Mouse (Mus musculus) midbrain, embryonic 12.5 days (tissue): ENCODE results near the gene Plpp7. TPM values are rescaled to one million over a fixed set of nuclear protein-coding genes. Genes with fewer than 3 reads are reported as not detected.

ENCODE experiments used
- ATAC-seq: fragments of 200-750 bp; cut with Nextera tagmentation; 2 replicates; pipeline ENCODE4 v1.8.0; 2017; ENCODE audit warnings: low read depth, moderate TSS enrichment, moderate library complexity; ENCODE audit not compliant: low FRiP score
- H3K27ac ChIP-seq: fragments of 300-500 bp; sonication (generic); replicated peaks from 2 replicates; pipeline ENCODE4 v1.5.1; 2016; ENCODE audit warnings: mild to moderate bottlenecking
- H3K27me3 ChIP-seq: fragments of 300-500 bp; sonication (generic); 2 replicates; pipeline ENCODE4 v1.6.1; 2016; ENCODE audit warnings: mild to moderate bottlenecking
- H3K36me3 ChIP-seq: fragments of 300-500 bp; sonication (generic); 2 replicates; pipeline ENCODE4 v1.6.1; 2016
- H3K4me1 ChIP-seq: fragments of 300-500 bp; sonication (generic); 2 replicates; pipeline ENCODE4 v1.6.1; 2016
- H3K4me2 ChIP-seq: fragments of 300-500 bp; sonication (generic); replicated peaks from 2 replicates; pipeline ENCODE4 v1.6.1; 2016; ENCODE audit warnings: mild to moderate bottlenecking, moderate library complexity
- H3K4me3 ChIP-seq: fragments of 300-500 bp; sonication (generic); 2 replicates; pipeline ENCODE4 v1.5.1; 2016; ENCODE audit warnings: mild to moderate bottlenecking
- H3K9ac ChIP-seq: fragments of 300-500 bp; sonication (generic); replicated peaks from 2 replicates; pipeline ENCODE4 v1.6.1; 2016; ENCODE audit warnings: mild to moderate bottlenecking, moderate library complexity
- H3K9me3 ChIP-seq: fragments of 300-500 bp; sonication (generic); 2 replicates; pipeline ENCODE4 v1.6.1; 2016; ENCODE audit warnings: mild to moderate bottlenecking
- WGBS: fragments of 180-500 bp; shearing (Covaris S2); methylation state at CpG from one replicate; pipeline ENCODE4 v1.1.7; 2016; 5-methylcytosine and 5-hydroxymethylcytosine counted together
- microRNA-seq: library from miRNA; unstranded; fragments of <30 nt; microRNA quantifications from one replicate; pipeline ENCODE4, GENCODE M21; 2017
- polyA plus RNA-seq: library from polyadenylated mRNA; unstranded; fragments of >200 nt; fragmentation: Nextera tagmentation; extraction: Ambion mirVana; gene quantifications from 2 replicates; pipeline ENCODE4 v1.2.1, GENCODE M21; 2016

Plpp7 gene
- polyA plus RNA-seq, 1 experiment from 2014 or later, result 8.4 TPM

DNA sequence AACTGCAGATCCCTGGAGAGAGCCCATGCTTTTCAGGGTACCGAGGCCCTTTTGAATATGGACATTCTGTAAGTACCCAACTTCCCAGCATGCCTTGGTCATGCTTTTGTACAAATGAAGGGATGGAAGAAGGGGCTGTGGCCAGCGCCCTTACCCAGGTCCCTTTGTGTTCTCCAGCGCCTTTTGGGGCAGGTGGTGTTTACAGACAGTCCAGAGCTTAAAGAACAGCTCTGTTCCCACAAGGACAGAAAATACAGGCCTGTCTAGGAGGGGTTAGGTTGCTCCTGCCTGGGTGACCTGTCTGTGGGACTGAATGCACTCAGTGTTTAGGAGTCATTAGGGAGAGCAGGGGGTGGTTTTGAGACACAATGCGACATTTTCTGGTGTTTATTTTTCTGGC lies 62.0 kb downstream of the Plpp7 start:
- Histone ChIP-seq H3K27ac (peak overlapping the region; percentile 84), H3K36me3 (0 out of 2 replicates have a peak, but pooled peaks cover 17% of the 10 kb centered on the region), H3K4me2 (peak overlapping the region; percentile 32), H3K4me3 (peak overlapping the region; percentile 6; the same call in 1 of the 2 replicates), H3K4me1 (peaks cover 75% of the 10 kb centered on the region), H3K9me3 (0 out of 2 replicates have a peak, but pooled peaks cover 3% of the 10 kb centered on the region), H3K9ac (peak overlapping the region; percentile 32; the same call in 1 of the 2 replicates), H3K27me3 (no peaks in the 10 kb centered on the region)
- peak; percentile 68 for ATAC-seq
- WGBS, result 12% methylated on average over 4 of the region's 4 CpGs

DNA sequence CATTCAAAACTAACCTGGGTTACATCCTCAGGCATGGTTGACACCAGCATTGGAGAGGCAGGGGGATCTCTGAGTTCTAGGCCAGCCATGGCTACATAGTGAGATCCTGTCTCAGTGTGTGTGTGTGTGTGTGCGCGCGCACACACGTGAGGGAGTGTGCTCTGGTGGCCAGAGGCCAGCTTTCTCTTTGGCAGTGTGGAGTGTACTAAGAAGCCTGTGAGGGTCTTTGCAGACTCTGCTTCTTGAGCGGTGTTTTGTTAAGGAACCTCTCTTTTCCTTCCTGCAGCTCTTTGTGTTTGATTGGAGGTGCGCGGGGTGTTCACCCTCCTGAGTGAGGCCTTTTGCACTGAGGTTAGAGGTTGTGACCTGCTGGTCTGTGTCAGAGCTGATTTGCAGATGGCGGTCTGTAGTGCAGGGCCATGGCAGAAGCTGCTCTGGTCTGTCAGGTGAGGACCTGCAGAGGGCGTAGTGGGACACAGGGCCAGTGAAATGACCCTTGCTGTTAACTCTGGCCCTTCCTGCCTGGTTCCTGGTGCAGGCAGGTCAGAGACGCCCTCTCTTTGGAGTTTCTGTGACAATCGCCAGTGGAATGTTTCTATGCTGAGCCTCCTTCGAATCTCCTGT lies 63.4 kb downstream of the Plpp7 start:
- Histone ChIP-seq H3K9ac (no peak overlapping the region), H3K27ac (peak overlapping the region; percentile 30), H3K4me3 (no peak overlapping the region), H3K36me3 (0 out of 2 replicates have a peak, but pooled peaks cover 17% of the 10 kb centered on the region), H3K27me3 (no peaks in the 10 kb centered on the region), H3K4me1 (peaks cover 64% of the 10 kb centered on the region), H3K9me3 (0 out of 2 replicates have a peak, but pooled peaks cover 3% of the 10 kb centered on the region), H3K4me2 (no peak overlapping the region)
- ATAC-seq, result no peak
- WGBS, result 70% methylated on average over 12 of the region's 12 CpGs

Small RNAs within 50 kb of the gene (microRNA-seq; reads per million reads assigned to microRNA genes)
- gene Mir7674, result not detected

Other genes with a start within 250 kb of the Plpp7 start
- 5.3 and 6.9 TPM in 2 replicates for gene Fibcd1, start 249.5 kb upstream of the Plpp7 start, polyA plus RNA-seq
- 13.5 and 14.5 TPM in 2 replicates for gene Lamc3, start 208.2 kb upstream of the Plpp7 start, polyA plus RNA-seq
- 41.4 and 51.4 TPM in 2 replicates for gene Aif1l, start 145.4 kb upstream of the Plpp7 start, polyA plus RNA-seq
- 87.2 and 88.7 TPM in 2 replicates for gene Nup214, start 121.1 kb upstream of the Plpp7 start, polyA plus RNA-seq
- gene Fam78a, start 10.7 kb upstream of the Plpp7 start, polyA plus RNA-seq, result 0.79 and 0.97 TPM in 2 replicates
- gene Prrc2b, start 55.6 kb downstream of the Plpp7 start, polyA plus RNA-seq, result 99.1 and 121 TPM in 2 replicates
- 28.5 and 31.4 TPM in 2 replicates for gene Pomt1, start 141.1 kb downstream of the Plpp7 start, polyA plus RNA-seq
- gene Uck1, start 164.6 kb downstream of the Plpp7 start, polyA plus RNA-seq, result 74.4 and 79.6 TPM in 2 replicates
- 28.0 and 28.2 TPM in 2 replicates for gene Golga2, start 191.9 kb downstream of the Plpp7 start, polyA plus RNA-seq
- 368 and 371 TPM in 2 replicates for gene Swi5, start 192.5 kb downstream of the Plpp7 start, polyA plus RNA-seq